Mouse (Mus musculus) limb, embryonic 13.5 days (tissue): Measurements from ENCODE around the gene Fabp6. TPM values are rescaled to one million over a fixed set of nuclear protein-coding genes. Genes with fewer than 3 reads are reported as not detected.

ENCODE experiments used
- ATAC-seq: fragments of 200-750 bp; cut with Nextera tagmentation; 2 replicates; pipeline ENCODE4 v1.8.0; 2017; ENCODE audit warnings: low read depth, moderate number of reproducible peaks, moderate TSS enrichment; ENCODE audit not compliant: low FRiP score
- H3K27ac ChIP-seq: fragments of 300-500 bp; sonication (generic); 2 replicates; pipeline ENCODE4 v1.5.1; 2015; ENCODE audit warnings: inconsistent platforms, mild to moderate bottlenecking, moderate library complexity
- H3K27me3 ChIP-seq: fragments of 300-500 bp; sonication (generic); 2 replicates; pipeline ENCODE4 v1.6.1; 2015; ENCODE audit warnings: mild to moderate bottlenecking, inconsistent platforms
- H3K36me3 ChIP-seq: fragments of 300-500 bp; sonication (generic); 2 replicates; pipeline ENCODE4 v1.6.1; 2015; ENCODE audit warnings: inconsistent platforms, mild to moderate bottlenecking, moderate library complexity
- H3K4me1 ChIP-seq: fragments of 300-500 bp; sonication (generic); 2 replicates; pipeline ENCODE4 v1.6.1; 2015; ENCODE audit warnings: inconsistent platforms
- H3K4me2 ChIP-seq: fragments of 300-500 bp; sonication (generic); replicated peaks from 2 replicates; pipeline ENCODE4 v1.6.1; 2015; ENCODE audit warnings: inconsistent platforms, mild to moderate bottlenecking, moderate library complexity
- H3K4me3 ChIP-seq: fragments of 300-500 bp; sonication (generic); 2 replicates; pipeline ENCODE4 v1.5.1; 2015; ENCODE audit warnings: moderate library complexity, mild to moderate bottlenecking, inconsistent platforms
- H3K9ac ChIP-seq: fragments of 300-500 bp; sonication (generic); 2 replicates; pipeline ENCODE4 v1.6.1; 2015; ENCODE audit warnings: mild to moderate bottlenecking, inconsistent platforms
- H3K9me3 ChIP-seq: fragments of 300-500 bp; sonication (generic); 2 replicates; pipeline ENCODE4 v1.6.1; 2016; ENCODE audit warnings: inconsistent platforms
- WGBS: fragments of 180-500 bp; shearing (Covaris S2); methylation state at CpG from one replicate; pipeline ENCODE4 v1.1.7; 2015; 5-methylcytosine and 5-hydroxymethylcytosine counted together
- polyA plus RNA-seq: library from polyadenylated mRNA; unstranded; fragments of >200 nt; fragmentation: Nextera tagmentation; extraction: Ambion mirVana; gene quantifications from 2 replicates; pipeline ENCODE4 v1.2.1, GENCODE M21; 2015

The Fabp6 gene
- polyA plus RNA-seq, 1 experiment from 2014 or later, result not detected

DNA sequence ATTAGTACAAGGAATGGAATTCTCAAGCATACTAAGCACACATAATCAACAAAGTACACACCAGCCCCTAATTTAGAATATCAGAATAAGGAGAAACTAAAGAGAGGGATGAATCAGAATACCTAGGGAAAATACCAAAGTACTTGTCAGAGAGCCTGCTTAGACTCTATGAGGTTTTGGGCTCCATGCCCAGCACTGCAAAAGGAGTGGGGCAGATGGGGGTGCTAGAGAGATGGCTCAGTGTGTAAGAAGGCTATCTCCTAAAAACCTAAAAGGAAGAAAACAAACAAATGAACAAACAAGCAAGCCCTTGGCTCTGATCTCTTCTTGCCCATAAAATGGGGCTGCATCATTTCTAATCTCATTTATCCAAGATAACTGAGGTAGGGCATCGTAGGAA, 23.0 kb upstream of the Fabp6 start:
- no peak for ATAC-seq
- H3K9me3 ChIP-seq, result no peaks in the 10 kb centered on the region
- H3K27me3 ChIP-seq, result no peaks in the 10 kb centered on the region
- H3K4me2 ChIP-seq, result no peak overlapping the region
- H3K36me3 ChIP-seq, result no peaks in the 10 kb centered on the region
- H3K4me1 ChIP-seq, result peaks cover 17% of the 10 kb centered on the region
- H3K9ac ChIP-seq, result no peak overlapping the region
- WGBS, result 97% methylated on average over 1 of the region's 1 CpGs
- H3K27ac ChIP-seq, result no peak overlapping the region
- no peak overlapping the region for H3K4me3 ChIP-seq

DNA sequence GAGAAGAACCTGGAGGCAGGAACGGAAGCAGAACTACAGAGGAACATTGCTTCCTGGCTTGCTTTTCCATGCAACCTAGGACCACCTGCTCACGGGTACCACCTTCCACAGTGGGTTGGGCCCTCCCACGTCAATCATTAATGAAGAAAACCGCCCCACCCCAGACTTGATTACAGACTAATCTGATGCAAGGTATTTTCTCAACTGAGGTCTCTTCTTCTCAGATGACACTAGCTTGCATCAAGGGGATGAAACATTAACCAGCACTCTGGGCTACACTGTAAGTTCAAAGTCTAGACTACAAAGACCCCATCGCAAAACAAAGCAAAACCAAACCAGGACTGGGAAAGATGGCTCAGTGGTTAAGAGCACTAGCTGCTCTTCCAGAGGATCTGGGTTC, 20.4 kb upstream of the Fabp6 start:
- Histone ChIP-seq H3K4me1 (peaks cover 10% of the 10 kb centered on the region), H3K9me3 (no peaks in the 10 kb centered on the region), H3K27ac (no peak overlapping the region), H3K36me3 (no peaks in the 10 kb centered on the region), H3K9ac (no peak overlapping the region), H3K4me2 (no peak overlapping the region), H3K27me3 (no peaks in the 10 kb centered on the region), H3K4me3 (no peak overlapping the region)
- 91% methylated on average over 5 of the region's 5 CpGs for WGBS
- ATAC-seq, result no peak

DNA sequence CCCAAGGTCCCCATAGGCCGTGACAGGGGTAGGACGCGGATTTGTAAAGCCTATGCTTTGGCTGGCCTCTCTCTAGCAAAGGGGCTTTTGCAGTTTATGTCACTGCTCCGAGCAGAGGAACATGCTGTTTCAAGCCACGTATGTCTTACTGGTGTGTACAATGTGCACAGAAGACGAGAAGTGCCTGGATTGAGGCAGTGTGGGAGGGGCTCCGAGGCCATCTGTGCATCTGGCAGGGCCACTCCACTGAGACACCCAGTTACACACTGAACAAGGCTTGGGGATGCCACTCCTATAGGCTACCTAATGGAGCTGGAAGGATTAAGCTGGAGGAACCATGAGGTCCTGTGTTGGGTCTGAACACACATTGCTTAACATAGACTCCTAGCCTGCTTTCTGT, 17.1 kb upstream of the Fabp6 start:
- H3K36me3 ChIP-seq, result no peaks in the 10 kb centered on the region
- no peak overlapping the region for H3K4me3 ChIP-seq
- WGBS, result 63% methylated on average over 7 of the region's 7 CpGs
- no peak overlapping the region for H3K27ac ChIP-seq
- no peak overlapping the region for H3K9ac ChIP-seq
- no peak for ATAC-seq
- no peaks in the 10 kb centered on the region for H3K9me3 ChIP-seq
- H3K4me2 ChIP-seq, result no peak overlapping the region
- H3K4me1 ChIP-seq, result no peaks in the 10 kb centered on the region; the same call in 1 of the 2 replicates
- no peaks in the 10 kb centered on the region for H3K27me3 ChIP-seq

DNA sequence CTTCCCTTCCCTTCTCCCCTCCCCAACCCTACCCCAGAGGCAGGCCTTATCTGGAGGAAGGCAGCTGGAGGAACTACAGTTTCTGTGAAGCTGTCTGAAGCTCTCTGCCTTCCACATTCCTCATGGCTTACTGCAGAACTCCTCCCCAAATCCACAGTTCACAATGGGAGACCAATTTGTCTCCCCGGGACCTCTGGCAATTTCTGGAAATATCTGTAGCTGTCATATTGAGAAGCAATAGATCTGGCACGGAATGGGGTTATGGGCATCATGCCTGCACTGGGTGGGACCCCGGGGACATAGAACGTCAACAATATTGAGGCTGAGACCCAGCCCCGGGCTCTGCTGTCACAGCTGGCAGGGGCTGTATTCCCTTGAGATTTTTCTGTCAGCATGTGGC, 16.6 kb upstream of the Fabp6 start:
- no peaks in the 10 kb centered on the region for H3K36me3 ChIP-seq
- no peak overlapping the region for H3K27ac ChIP-seq
- H3K27me3 ChIP-seq, result no peaks in the 10 kb centered on the region
- no peak for ATAC-seq
- no peak overlapping the region for H3K4me3 ChIP-seq
- H3K9me3 ChIP-seq, result no peaks in the 10 kb centered on the region
- WGBS, result 67% methylated on average over 5 of the region's 5 CpGs
- H3K4me1 ChIP-seq, result no peaks in the 10 kb centered on the region; the same call in none of the 2 replicates
- H3K9ac ChIP-seq, result no peak overlapping the region
- H3K4me2 ChIP-seq, result no peak overlapping the region

DNA sequence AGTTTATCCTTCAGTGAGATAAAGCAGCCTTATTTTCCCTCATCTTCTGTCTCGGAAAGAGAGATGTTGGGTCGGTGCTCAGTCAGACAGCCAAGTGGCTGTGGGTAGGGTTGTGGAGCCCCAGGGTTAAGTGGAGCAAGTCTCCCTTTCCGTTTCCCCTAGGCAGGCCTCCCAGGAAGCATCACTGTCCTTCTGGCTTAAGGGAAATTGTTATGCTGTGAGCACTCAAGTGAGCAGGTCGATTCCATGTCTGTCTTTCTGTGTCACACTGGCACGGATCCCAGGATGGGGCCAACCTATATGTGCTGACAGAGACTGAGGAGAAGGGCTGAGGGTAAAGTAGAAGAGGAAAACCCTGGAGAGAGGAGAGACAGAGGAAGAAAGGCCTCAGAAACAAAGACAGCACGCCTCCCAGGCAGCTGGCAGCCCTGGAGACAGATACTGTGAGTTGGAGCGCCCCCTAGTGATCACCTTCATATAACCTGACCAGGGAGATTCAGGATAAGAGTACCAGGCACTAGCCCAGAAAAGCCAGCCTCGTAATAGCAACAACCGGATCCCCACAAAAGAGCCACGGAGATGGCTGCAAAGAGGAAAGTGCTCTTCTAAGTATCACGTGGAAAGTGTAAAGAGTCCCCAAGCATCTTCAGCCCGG, 11.6 kb upstream of the Fabp6 start:
- no peaks in the 10 kb centered on the region for H3K27me3 ChIP-seq
- no peaks in the 10 kb centered on the region for H3K36me3 ChIP-seq
- H3K4me3 ChIP-seq, result no peak overlapping the region
- no peak overlapping the region for H3K4me2 ChIP-seq
- H3K9ac ChIP-seq, result 0 out of 2 replicates have a peak overlapping the region, but pooled peaks have one; percentile 46
- H3K27ac ChIP-seq, result no peak overlapping the region
- H3K4me1 ChIP-seq, result no peaks in the 10 kb centered on the region; the same call in 1 of the 2 replicates
- H3K9me3 ChIP-seq, result no peaks in the 10 kb centered on the region
- WGBS, result 26% methylated on average over 12 of the region's 12 CpGs
- ATAC-seq, result peak; percentile 81

DNA sequence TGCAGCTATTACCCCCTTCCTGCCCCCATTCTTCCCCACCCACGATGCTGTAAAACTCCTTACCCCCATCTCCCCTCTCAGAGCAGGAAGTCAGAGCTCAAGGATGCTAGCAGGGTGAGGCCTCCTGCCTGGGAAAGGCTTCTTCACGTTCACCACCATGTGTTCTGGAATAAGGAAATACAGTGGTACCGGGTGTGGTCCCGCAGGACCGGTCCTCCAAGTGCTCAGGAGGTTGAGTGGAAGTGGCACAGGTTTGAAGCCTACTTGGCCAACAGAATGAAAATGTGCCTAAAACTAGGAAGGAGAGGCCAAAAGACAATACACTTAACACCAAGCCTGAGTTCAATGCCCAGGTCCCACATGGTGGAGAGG, 9.3 kb upstream of the Fabp6 start:
- WGBS, result 67% methylated on average over 5 of the region's 5 CpGs
- Histone ChIP-seq H3K9me3 (no peaks in the 10 kb centered on the region), H3K27me3 (no peaks in the 10 kb centered on the region), H3K9ac (no peak overlapping the region), H3K27ac (no peak overlapping the region), H3K36me3 (no peaks in the 10 kb centered on the region), H3K4me1 (no peaks in the 10 kb centered on the region; the same call in 1 of the 2 replicates), H3K4me3 (no peak overlapping the region), H3K4me2 (no peak overlapping the region)
- ATAC-seq, result no peak

DNA sequence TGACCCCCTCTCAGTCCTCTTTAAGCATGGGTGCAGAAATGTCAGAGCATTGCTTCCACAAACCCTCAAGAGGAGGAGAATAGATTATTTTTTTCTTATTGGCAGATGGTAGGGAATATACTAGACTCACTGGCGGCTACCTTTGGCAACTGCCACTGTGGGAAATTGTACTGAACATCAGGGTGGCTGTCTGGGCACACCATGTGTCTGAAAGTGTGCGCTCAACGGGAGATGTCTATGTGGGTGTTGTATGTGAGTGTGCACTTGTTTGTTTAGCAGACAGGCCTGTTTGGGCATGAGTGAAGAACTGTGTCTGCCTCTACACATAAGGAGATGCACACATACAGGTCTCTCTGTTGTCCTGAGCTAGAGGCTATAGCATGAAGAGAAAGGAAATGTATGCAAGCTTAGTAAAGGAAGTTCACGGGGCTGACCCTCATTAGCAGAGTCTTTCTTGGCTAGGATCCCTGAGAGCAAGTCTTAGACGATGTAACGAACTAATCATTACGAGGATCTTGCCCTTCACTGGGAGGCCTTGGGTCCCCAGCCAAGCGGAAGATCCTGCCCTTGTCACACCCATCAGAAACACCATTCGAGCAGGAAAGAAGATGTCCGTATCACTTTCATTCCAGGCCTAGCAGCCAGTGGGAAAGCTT, 8.8 kb upstream of the Fabp6 start:
- no peak for ATAC-seq
- H3K27ac ChIP-seq, result no peak overlapping the region
- no peaks in the 10 kb centered on the region; the same call in 1 of the 2 replicates for H3K4me1 ChIP-seq
- 66% methylated on average over 10 of the region's 10 CpGs for WGBS
- H3K9me3 ChIP-seq, result no peaks in the 10 kb centered on the region
- H3K4me3 ChIP-seq, result no peak overlapping the region
- no peak overlapping the region for H3K9ac ChIP-seq
- H3K27me3 ChIP-seq, result no peaks in the 10 kb centered on the region
- H3K36me3 ChIP-seq, result no peaks in the 10 kb centered on the region
- no peak overlapping the region for H3K4me2 ChIP-seq

DNA sequence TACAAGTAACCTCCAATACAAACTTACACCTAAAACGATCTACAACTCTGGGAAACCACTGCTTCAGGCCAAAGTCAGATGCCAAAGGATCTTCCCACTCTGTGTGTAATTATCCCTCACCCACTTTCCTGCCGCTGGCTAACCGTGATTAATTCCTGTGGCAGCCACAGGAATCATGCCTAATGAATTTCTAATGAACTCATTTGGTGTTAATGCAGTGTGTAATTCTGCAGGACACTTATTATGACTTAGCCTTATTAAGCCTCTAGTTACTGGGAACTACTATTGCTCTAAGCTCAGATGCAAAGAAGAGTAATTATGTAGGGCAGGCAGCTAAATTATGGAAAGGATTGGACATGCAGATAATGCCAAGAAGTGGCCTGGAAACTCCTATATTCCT, 7.1 kb upstream of the Fabp6 start:
- Histone ChIP-seq H3K4me1 (no peaks in the 10 kb centered on the region; the same call in 1 of the 2 replicates), H3K36me3 (no peaks in the 10 kb centered on the region), H3K27ac (no peak overlapping the region), H3K9ac (no peak overlapping the region), H3K9me3 (no peaks in the 10 kb centered on the region), H3K27me3 (no peaks in the 10 kb centered on the region), H3K4me3 (no peak overlapping the region), H3K4me2 (no peak overlapping the region)
- ATAC-seq, result no peak
- WGBS, result 36% methylated on average over 3 of the region's 3 CpGs

DNA sequence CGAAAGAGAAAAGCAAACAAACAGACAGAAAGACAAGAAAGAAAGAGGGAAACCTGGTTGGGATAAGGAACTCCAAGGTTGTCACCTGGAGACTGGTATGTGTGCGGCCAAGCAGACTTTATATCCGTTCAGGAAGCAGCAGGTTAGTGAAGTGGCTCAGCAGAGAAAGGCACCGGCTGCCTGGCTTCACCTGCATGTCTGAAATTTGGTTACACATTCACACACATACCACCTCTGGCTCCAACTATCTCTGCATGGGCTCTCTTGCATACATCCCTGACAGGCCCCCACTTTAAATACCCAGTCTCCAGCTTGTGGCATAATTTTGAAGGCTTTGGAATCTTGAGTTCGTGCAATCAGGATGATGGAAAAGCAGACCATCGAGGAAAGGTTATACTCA, 4.5 kb upstream of the Fabp6 start:
- H3K4me3 ChIP-seq, result no peak overlapping the region
- H3K9ac ChIP-seq, result no peak overlapping the region
- H3K9me3 ChIP-seq, result no peaks in the 10 kb centered on the region
- ATAC-seq, result no peak
- no peaks in the 10 kb centered on the region for H3K4me1 ChIP-seq
- H3K27ac ChIP-seq, result no peak overlapping the region
- no peak overlapping the region for H3K4me2 ChIP-seq
- H3K36me3 ChIP-seq, result no peaks in the 10 kb centered on the region
- H3K27me3 ChIP-seq, result no peaks in the 10 kb centered on the region
- WGBS, result 76% methylated on average over 6 of the region's 6 CpGs

DNA sequence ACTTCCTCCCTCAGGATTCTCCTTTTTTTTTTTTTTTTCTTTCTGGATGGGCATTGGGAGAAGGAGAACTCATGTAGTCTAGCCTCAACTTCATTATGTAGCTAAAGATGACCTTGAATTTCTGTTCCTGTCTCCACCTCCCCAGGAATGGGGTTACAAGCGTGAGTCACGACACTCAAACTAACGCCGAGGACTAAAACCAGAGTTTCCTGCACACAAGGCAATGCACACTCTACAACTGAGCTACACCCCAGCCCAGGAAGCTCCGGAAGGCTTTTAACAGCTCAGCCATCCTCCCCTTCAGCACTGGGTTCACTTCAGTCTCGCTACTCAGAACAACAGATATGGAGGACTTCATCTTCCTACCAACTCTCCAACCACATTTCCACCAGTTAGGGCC, 3.6 kb upstream of the Fabp6 start:
- 87% methylated on average over 6 of the region's 6 CpGs for WGBS
- H3K4me3 ChIP-seq, result no peak overlapping the region
- ATAC-seq, result no peak
- no peaks in the 10 kb centered on the region for H3K9me3 ChIP-seq
- H3K4me1 ChIP-seq, result no peaks in the 10 kb centered on the region
- no peaks in the 10 kb centered on the region for H3K27me3 ChIP-seq
- no peak overlapping the region for H3K4me2 ChIP-seq
- no peak overlapping the region for H3K27ac ChIP-seq
- H3K9ac ChIP-seq, result no peak overlapping the region
- H3K36me3 ChIP-seq, result no peaks in the 10 kb centered on the region

DNA sequence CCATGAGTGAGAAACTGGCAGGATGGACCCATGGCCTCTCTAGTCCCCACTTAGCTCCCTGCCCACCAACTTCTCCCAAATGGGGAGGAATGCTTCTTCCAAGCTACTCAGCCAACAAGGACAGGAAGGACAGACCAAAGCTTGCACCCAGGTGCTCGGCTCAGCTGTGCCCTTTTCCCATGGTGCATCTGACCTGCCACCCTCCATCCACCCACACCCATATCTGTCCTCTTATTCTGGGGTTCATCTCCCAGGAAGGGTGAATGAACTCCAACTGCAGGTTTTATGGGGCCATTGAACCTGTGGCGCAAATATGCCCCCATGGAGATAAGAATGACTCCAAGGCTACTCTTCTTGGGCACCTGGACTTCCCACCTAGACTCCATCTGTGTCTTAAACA, 2.9 kb upstream of the Fabp6 start:
- Histone ChIP-seq H3K27ac (no peak overlapping the region), H3K9me3 (no peaks in the 10 kb centered on the region), H3K4me2 (no peak overlapping the region), H3K36me3 (no peaks in the 10 kb centered on the region), H3K4me1 (no peaks in the 10 kb centered on the region), H3K27me3 (no peaks in the 10 kb centered on the region), H3K9ac (no peak overlapping the region), H3K4me3 (no peak overlapping the region)
- no peak for ATAC-seq
- 86% methylated on average over 2 of the region's 2 CpGs for WGBS

DNA sequence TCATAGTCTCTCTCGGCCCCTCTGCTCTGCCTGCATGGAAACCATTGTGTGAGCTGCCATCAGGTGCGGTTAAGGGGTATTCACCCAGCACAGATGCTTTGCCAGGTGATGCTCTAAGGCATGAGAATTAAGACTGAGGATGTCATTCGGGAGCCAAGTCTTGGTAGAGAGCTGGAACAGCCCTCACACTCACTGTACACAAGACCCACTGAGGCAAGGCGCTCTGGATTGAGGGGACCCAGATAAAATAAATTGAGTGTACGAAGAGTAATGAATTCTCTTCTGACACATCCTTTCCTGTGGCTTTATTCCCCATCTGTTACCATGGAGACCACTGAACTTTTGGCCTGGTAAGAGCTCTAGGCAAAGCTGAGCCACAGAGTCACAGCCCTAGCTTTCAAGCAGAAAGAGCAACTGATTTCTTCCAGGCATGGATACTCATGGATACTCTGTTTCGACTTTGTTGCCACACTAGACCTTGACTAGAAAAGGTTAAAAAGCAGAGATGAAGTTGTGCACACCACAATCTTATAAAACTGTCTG, 11.7 kb downstream of the Fabp6 start:
- ATAC-seq, result no peak
- H3K9me3 ChIP-seq, result no peaks in the 10 kb centered on the region
- no peak overlapping the region for H3K9ac ChIP-seq
- peaks cover 36% of the 10 kb centered on the region for H3K36me3 ChIP-seq
- H3K4me2 ChIP-seq, result no peak overlapping the region
- 56% methylated on average over 6 of the region's 6 CpGs for WGBS
- no peaks in the 10 kb centered on the region for H3K4me1 ChIP-seq
- H3K4me3 ChIP-seq, result no peak overlapping the region
- no peaks in the 10 kb centered on the region for H3K27me3 ChIP-seq
- H3K27ac ChIP-seq, result no peak overlapping the region
